Mouse (Mus musculus): Measurements from ENCODE around the gene 2010111I01Rik. TPM values are rescaled to one million over a fixed set of nuclear protein-coding genes. Genes with fewer than 3 reads are reported as not detected.
A peak's percentile ranks its signal among the peaks of the same experiment; 100 is the strongest.

The 2010111I01Rik gene
- polyA plus RNA-seq, 1 experiment from 2014 or later, result 146 TPM

DNA sequence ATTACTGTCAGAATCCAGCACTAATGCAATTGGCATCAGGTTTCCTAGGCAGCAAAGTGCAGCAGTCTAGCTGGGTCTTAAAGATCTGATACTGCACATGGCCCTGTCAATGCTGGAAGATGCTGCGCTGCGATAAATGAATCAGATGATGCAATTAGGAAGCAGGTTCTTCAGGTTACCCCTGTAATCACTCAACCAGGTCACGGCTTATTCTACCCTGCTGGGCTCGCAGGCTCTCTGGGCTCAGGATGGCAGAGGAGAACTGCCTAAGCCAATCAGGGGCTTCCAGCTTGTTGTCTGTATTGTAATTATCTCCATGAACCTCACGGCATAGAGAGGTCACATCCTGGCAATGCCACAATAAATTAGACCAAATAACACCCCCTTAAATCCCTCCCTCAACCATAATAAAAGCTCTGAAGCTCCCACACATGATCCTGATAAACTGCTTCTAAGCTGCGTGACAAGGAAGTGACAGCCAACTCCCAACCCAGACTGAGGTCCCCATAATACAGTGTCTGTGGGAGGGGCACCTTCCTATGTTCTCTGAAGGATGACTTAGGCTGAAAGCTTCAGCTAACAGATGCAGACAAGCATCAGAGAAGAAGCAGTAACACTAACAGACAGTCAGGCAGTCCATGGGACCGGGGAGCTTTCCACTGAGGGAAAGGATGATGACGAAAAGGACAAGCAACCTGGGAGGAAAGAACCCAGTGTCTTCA lies 372.7 kb downstream of the 2010111I01Rik start:
- Histone ChIP-seq H3K27me3 (ENCODE audit: insufficient read depth, low read length) (no peaks in the 10 kb centered on the region), H3K9me3 (replicated peaks; ENCODE audit: low read length) (no peaks in the 10 kb centered on the region), H3K4me3 (replicated peaks; ENCODE audit: low read depth, low read length) (no peak overlapping the region), H3K4me2 (ENCODE audit: low read length) (no peak overlapping the region), H3K36me3 (ENCODE audit: insufficient read depth, low read length) (no peaks in the 10 kb centered on the region), H3K4me1 (replicated peaks; ENCODE audit: insufficient read depth, low read length) (0 out of 2 replicates have a peak, but pooled peaks cover 11% of the 10 kb centered on the region), H3K9ac (ENCODE audit: low read depth, low read length) (no peak overlapping the region), H3K27ac (no peak overlapping the region)
- 25% methylated on average over 8 of the region's 8 CpGs for WGBS
- DNase-seq (ENCODE audit: low spot score) (peak; percentile 80), ATAC-seq (replicated peaks; ENCODE audit: low FRiP score, low read depth) (peak; percentile 82)
- TF ChIP-seq CTCF (IDR thresholded peaks at IDR 0.05; ENCODE audit: low read depth), result no peak

GRCm38 (mm10) chr13:63339946-63340345 lies 375.3 kb downstream of the 2010111I01Rik start:
- ATAC-seq (replicated peaks; ENCODE audit: low FRiP score, low read depth) (no peak), DNase-seq (ENCODE audit: low spot score) (no peak)
- H3K36me3 ChIP-seq (ENCODE audit: insufficient read depth, low read length), result no peaks in the 10 kb centered on the region
- TF ChIP-seq CTCF (IDR thresholded peaks at IDR 0.05; ENCODE audit: low read depth), result no peak
- no peak overlapping the region for H3K9ac ChIP-seq (ENCODE audit: low read depth, low read length)
- H3K27ac ChIP-seq, result no peak overlapping the region
- H3K9me3 ChIP-seq (replicated peaks; ENCODE audit: low read length), result no peaks in the 10 kb centered on the region
- no peak overlapping the region for H3K4me3 ChIP-seq (replicated peaks; ENCODE audit: low read depth, low read length)
- H3K4me1 ChIP-seq (replicated peaks; ENCODE audit: insufficient read depth, low read length), result 0 out of 2 replicates have a peak, but pooled peaks cover 11% of the 10 kb centered on the region
- no peaks in the 10 kb centered on the region for H3K27me3 ChIP-seq (ENCODE audit: insufficient read depth, low read length)
- WGBS, result 87% methylated on average over 4 of the region's 4 CpGs
- H3K4me2 ChIP-seq (ENCODE audit: low read length), result no peak overlapping the region

DNA sequence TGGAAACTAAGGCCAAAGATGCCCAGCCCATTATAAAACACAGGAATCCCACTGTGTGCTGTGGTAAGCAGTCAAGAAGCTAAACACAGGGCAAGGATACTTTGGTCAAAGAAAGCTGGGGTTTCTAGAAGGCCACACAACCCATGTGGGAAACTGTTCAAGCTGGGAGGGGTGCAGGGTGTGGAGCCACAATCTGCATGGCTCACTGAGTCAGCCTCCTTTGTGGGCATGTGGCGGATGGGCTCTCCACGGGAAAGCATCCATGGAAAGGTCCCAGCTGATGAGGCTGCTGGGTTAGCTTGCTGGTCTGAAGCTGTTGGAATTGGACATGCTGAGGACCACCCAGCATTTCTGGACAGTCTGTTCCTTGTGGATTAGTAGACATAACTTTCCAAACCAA lies 378.1 kb downstream of the 2010111I01Rik start:
- no peak for TF ChIP-seq CTCF (IDR thresholded peaks at IDR 0.05; ENCODE audit: low read depth)
- Histone ChIP-seq H3K4me1 (replicated peaks; ENCODE audit: insufficient read depth, low read length) (no peaks in the 10 kb centered on the region), H3K9ac (ENCODE audit: low read depth, low read length) (no peak overlapping the region), H3K27ac (no peak overlapping the region), H3K36me3 (ENCODE audit: insufficient read depth, low read length) (no peaks in the 10 kb centered on the region), H3K27me3 (ENCODE audit: insufficient read depth, low read length) (no peaks in the 10 kb centered on the region), H3K4me2 (ENCODE audit: low read length) (no peak overlapping the region), H3K9me3 (replicated peaks; ENCODE audit: low read length) (no peaks in the 10 kb centered on the region), H3K4me3 (replicated peaks; ENCODE audit: low read depth, low read length) (no peak overlapping the region)
- WGBS, result 84% methylated on average over 2 of the region's 2 CpGs
- DNase-seq (ENCODE audit: low spot score) (no peak), ATAC-seq (replicated peaks; ENCODE audit: low FRiP score, low read depth) (no peak)

DNA sequence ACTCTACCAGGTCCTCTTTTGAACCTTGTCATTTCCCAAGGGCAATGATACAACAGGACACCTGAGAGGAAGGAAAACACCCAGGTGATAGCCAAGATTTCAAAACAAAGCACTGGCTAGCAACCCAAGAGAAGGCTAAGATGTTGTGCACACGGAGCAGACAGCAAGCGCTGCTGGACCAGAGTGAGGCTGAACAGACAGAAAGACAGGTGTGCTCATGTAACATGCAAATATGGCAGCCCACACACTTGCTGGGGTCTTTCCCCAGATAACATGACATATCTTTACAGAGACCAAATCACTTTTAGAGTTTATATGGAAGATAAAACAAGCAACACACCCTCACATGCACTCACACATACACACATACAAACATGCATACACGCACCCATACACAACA lies 379.8 kb downstream of the 2010111I01Rik start:
- H3K4me3 ChIP-seq (replicated peaks; ENCODE audit: low read depth, low read length), result no peak overlapping the region
- WGBS, result over 99% methylated on average over 3 of the region's 3 CpGs
- H3K27me3 ChIP-seq (ENCODE audit: insufficient read depth, low read length), result no peaks in the 10 kb centered on the region
- H3K27ac ChIP-seq, result no peak overlapping the region
- no peaks in the 10 kb centered on the region for H3K4me1 ChIP-seq (replicated peaks; ENCODE audit: insufficient read depth, low read length)
- no peaks in the 10 kb centered on the region for H3K9me3 ChIP-seq (replicated peaks; ENCODE audit: low read length)
- no peak overlapping the region for H3K4me2 ChIP-seq (ENCODE audit: low read length)
- H3K36me3 ChIP-seq (ENCODE audit: insufficient read depth, low read length), result no peaks in the 10 kb centered on the region
- DNase-seq (ENCODE audit: low spot score) (no peak), ATAC-seq (replicated peaks; ENCODE audit: low FRiP score, low read depth) (no peak)
- no peak for TF ChIP-seq CTCF (IDR thresholded peaks at IDR 0.05; ENCODE audit: low read depth)
- H3K9ac ChIP-seq (ENCODE audit: low read depth, low read length), result no peak overlapping the region

DNA sequence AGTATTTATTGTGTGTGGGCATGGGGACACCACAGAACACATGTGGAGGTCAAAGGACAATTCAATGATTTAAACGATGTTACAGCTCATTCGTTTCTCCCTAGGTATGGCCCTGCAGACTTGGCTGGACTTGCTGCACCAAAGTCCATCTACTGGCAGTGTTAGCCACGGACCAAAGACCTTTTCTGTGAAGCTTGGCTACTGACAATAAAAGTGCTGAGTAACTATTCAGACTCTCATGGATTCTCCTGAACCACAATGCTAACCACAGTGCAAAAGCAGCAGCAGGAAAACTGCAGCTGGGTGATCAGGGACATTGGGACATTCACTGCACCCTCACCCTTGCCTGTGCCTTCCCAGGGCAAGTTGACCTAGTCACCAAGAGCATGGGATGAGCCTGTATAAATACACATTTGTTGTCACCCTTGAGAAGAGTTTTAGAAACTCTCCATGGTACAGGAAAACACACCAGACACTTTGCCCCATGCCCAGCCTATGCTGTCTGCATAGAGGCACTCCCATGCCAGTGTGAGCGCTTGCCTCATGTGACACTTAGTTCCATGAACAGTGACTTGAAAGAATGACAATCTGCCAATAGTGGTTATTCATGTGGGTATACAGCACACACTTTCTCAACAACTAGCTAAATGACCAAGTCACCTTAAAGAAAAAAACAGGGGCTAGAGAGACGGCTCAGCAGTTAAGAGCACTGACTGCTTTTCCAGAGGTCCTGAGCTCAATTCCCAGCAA lies 381.0 kb downstream of the 2010111I01Rik start:
- Histone ChIP-seq H3K9ac (ENCODE audit: low read depth, low read length) (no peak overlapping the region), H3K4me3 (replicated peaks; ENCODE audit: low read depth, low read length) (no peak overlapping the region), H3K4me2 (ENCODE audit: low read length) (no peak overlapping the region), H3K9me3 (replicated peaks; ENCODE audit: low read length) (no peaks in the 10 kb centered on the region), H3K36me3 (ENCODE audit: insufficient read depth, low read length) (no peaks in the 10 kb centered on the region), H3K27me3 (ENCODE audit: insufficient read depth, low read length) (no peaks in the 10 kb centered on the region), H3K4me1 (replicated peaks; ENCODE audit: insufficient read depth, low read length) (no peaks in the 10 kb centered on the region), H3K27ac (peak overlapping the region; percentile 22; the same call in 1 of the 2 replicates)
- ATAC-seq (replicated peaks; ENCODE audit: low FRiP score, low read depth) (peak; percentile 54), DNase-seq (ENCODE audit: low spot score) (no peak)
- WGBS, result 75% methylated on average over 5 of the region's 5 CpGs
- TF ChIP-seq CTCF (IDR thresholded peaks at IDR 0.05; ENCODE audit: low read depth), result no peak

GRCm38 (mm10) chr13:63347639-63348038 lies 382.9 kb downstream of the 2010111I01Rik start:
- no peak overlapping the region for H3K9ac ChIP-seq (ENCODE audit: low read depth, low read length)
- ATAC-seq (replicated peaks; ENCODE audit: low FRiP score, low read depth) (no peak), DNase-seq (ENCODE audit: low spot score) (no peak)
- WGBS, result 87% methylated on average over 2 of the region's 2 CpGs
- no peaks in the 10 kb centered on the region for H3K4me1 ChIP-seq (replicated peaks; ENCODE audit: insufficient read depth, low read length)
- TF ChIP-seq CTCF (IDR thresholded peaks at IDR 0.05; ENCODE audit: low read depth), result no peak
- H3K27ac ChIP-seq, result no peak overlapping the region
- no peak overlapping the region for H3K4me3 ChIP-seq (replicated peaks; ENCODE audit: low read depth, low read length)
- H3K4me2 ChIP-seq (ENCODE audit: low read length), result no peak overlapping the region
- H3K9me3 ChIP-seq (replicated peaks; ENCODE audit: low read length), result no peaks in the 10 kb centered on the region
- no peaks in the 10 kb centered on the region for H3K27me3 ChIP-seq (ENCODE audit: insufficient read depth, low read length)
- no peaks in the 10 kb centered on the region for H3K36me3 ChIP-seq (ENCODE audit: insufficient read depth, low read length)
